Mouse (Mus musculus): ENCODE results near the gene Mrps27.
"Not testable (repeated sequence)": the region's sequence is repeated elsewhere in the genome, so short reads cannot be mapped to it uniquely, and the experiment has no call there.

Gene Mrps27

DNA sequence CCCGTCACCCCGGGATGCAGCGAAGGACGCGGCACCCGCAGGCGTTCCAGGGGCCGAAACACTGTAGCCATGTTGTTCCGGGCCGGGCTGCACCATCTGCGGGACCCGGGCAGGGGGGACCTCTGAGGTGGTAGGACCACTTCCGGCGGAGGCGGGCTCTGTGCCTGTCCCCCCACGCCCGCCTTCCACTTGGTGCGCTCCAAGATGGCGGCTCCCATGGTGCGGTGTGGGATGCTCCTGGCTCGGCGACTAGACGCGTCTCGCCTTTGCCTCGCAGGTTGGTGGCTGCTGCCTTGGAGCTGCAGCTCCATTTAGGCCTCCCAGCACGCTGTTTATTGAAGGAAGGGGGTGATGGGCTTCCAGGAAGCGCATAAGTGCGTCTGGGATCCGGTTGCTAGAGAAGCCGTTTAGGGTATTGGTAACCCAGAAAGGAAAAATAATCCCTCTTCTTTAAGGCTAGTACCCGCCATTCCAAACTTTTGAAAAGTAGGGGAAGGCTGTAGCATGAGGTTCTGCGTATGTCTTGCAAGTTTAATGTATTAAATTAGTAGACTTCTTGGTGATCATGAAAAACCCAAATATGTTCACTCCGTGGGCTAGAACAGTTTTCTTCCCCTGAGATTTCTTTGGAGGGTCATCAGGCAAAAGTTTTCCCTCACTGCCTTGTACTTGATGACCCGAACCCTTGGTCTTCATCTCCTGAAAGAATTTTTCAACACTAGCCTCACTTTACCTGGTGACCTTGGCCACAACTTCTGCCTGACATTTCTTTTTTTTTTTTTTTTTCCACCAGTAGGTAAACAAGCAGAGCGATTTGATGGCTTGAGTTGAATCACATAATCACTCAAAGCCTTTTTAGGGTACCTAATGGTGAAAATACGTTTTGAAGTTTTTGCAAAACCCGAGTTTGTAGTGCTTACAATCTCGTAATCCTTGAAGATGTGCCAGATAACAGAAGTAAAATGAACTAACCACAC, at the start of gene Mrps27, which contains the start of gene Ptcd2:
Gene Mrps27, plus strand, starts transcription at position 188 of the 977 bp plus-strand sequence.
Gene Ptcd2, minus strand, starts transcription at position 107 of the 977 bp plus-strand sequence.
- DNase-seq (ENCODE audit: extremely low read depth, low read depth, low spot score) = peak; percentile 47

GRCm38 (mm10) chr13:99299921-99300320, 44.7 kb upstream of the Mrps27 start:
- no peak for DNase-seq (ENCODE audit: extremely low read depth, low read depth, low spot score)

DNA sequence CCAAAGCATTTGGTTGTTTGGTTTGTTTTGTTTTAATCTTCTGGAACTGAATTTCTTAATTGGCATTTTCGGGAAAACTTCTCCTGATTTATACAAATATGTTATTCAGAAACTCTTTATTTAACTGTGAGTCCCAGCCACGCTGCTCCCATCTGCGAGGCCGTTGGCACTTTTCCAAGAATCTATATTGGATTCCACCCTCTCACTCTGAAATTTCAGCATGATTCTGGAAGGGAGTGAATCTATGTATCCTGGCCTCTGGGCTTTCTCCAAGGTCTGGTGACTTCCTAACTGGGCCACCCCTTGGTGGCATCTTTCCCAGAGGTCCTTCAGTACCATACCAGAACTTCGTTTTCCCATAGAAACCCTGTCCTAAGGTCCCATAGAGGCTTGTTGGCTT, 40.7 kb upstream of the Mrps27 start:
- no peak for DNase-seq (ENCODE audit: extremely low read depth, low read depth, low spot score)

DNA sequence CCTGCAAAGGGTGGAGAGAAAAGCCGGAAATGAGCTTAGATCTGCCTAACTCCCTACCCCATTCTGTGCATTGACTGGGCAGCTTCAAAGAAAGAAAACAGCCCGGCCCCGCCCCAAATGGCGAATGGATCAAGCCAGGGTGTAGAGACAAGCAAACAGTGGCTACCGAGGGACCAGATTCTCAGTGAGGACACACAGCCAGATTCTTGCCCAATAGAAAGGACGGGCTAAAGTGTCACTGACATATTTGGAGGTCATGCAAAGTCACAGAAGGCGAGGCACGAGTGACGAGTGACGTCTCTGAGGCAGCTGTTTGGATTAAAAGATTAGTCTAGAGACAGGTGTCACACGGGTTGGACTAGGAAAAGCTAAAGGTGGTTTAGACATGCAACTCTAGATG, 40.2 kb upstream of the Mrps27 start:
- DNase-seq (ENCODE audit: extremely low read depth, low read depth, low spot score) = no peak

GRCm38 (mm10) chr13:99305186-99305585, 39.4 kb upstream of the Mrps27 start:
- DNase-seq (ENCODE audit: extremely low read depth, low read depth, low spot score) = no peak

GRCm38 (mm10) chr13:99306164-99306563, 38.4 kb upstream of the Mrps27 start:
- DNase-seq (ENCODE audit: extremely low read depth, low read depth, low spot score) = no peak

- DNase-seq (ENCODE audit: extremely low read depth, low read depth, low spot score) = peak; percentile 40
These were observed 36.6 kb upstream of the Mrps27 start for GRCm38 (mm10) chr13:99307930-99308359.

- DNase-seq (ENCODE audit: extremely low read depth, low read depth, low spot score) = no peak
These were observed 36.2 kb upstream of the Mrps27 start for GRCm38 (mm10) chr13:99308393-99308792.

DNA sequence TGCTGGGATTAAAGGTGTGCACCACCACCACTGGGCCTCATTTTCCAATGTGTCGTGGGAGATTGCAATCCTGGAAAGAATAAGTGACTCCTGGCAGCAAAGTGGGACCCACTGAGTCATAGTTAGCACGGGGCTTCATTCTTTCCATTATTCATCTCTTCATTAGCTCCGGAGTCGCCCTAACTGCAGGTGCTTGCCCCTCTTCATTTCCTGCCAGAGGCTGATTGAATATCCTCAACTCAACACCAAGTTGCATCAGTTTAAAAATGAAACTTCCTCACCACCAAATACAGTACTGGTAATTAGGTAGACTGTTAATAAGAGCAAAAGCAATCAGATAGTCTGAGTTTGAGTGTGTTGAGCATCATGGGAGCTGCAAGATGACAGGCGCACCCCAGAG, 30.5 kb upstream of the Mrps27 start:
- DNase-seq (ENCODE audit: extremely low read depth, low read depth, low spot score) = no peak

- DNase-seq (ENCODE audit: extremely low read depth, low read depth, low spot score) = no peak
These were observed 29.9 kb upstream of the Mrps27 start for GRCm38 (mm10) chr13:99314657-99315181.

DNA sequence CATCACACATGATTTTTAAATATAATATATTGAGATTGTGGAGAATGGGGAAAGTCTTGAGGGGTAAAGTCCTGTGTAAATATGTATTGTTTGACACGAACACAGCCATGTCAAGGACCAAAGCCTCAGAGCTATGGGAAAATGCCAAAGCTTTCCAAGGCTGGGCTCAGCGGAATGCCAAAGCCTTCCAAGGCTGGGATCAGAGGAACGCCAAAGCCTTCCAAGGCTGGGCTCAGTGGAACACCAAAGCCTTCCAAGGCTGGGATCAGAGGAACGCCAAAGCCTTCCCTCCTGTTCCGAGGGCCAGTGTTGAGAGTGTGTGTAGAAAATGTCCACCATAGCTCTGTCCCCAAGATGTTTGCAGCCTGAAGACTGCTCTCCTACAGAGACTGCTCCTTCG, 28.2 kb upstream of the Mrps27 start:
- no peak for DNase-seq (ENCODE audit: extremely low read depth, low read depth, low spot score)

DNA sequence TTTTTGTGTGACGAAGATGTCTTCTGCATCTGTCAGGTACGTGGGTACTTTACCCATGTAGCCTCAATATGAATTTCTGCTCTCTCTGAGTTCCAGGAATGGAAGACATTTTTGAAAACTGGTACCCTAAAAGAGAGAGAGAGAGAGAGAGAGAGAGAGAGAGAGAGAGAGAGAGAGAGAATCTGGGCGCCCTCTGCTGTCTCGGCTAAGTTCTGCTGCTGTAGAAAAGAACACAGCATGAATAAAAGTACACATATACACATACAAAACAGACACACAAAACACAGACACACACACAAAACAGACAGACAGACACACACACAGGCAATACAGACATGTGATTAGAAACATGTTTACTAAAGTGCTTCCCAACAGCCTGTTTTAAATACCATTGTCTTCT, 27.5 kb upstream of the Mrps27 start:
- DNase-seq (ENCODE audit: extremely low read depth, low read depth, low spot score) = no peak

GRCm38 (mm10) chr13:99320453-99320852, 24.1 kb upstream of the Mrps27 start:
- DNase-seq (ENCODE audit: extremely low read depth, low read depth, low spot score) = no peak

DNA sequence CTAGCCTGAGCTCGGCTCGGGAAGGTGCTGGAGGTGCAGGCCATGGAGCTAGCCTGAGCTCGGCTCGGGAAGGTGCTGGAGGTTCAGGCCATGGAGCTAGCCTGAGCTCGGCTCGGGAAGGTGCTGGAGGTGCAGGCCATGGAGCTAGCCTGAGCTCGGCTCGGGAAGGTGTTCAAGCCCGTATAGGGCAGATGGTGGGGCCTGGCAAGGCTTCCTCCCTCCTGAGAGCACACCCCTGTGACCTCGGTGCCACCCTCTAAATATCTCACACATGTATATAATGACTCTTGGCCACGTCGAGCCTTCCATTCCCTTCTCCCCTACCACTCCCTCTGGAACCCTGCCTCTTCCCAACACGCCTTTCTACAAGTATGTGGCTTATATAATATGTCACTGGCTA, 21.7 kb upstream of the Mrps27 start:
- not testable (repeated sequence) for DNase-seq (ENCODE audit: extremely low read depth, low read depth, low spot score)

DNA sequence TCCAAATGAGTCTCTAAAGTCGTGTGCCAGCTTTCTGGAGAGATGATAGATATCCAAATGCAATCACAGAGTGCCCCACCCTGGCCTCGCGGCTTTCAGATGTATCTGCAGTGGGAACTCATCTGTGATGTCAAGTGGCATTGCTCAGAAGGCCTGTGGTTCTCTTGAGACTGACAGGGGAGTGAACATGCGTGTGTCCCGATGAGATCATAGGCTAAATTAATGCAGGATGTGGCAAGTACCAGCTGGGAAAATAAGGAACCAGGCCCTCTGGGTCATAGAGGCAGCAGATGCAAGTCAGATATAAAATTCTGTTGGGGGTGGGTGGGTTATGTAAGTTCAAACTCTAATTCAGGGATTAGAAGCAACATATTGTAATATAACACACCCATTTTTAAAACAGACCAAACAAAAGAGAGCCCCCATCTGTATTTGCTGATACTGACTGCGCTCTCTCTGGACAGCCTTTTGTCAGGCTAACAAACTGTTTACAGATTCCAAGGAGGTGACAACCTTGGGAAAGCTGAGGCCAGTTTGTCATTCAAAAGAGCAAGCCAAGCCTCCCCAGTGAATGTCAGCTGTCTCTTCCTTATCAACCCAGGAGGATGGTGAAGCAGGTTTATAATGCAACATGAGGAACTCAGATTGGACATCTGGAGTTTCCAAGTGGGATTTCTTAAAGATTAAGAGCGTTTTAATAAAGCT, 20.8 kb upstream of the Mrps27 start:
- DNase-seq (ENCODE audit: extremely low read depth, low read depth, low spot score) = no peak

GRCm38 (mm10) chr13:99324337-99324685, 20.3 kb upstream of the Mrps27 start:
- not testable (repeated sequence) for DNase-seq (ENCODE audit: extremely low read depth, low read depth, low spot score)

DNA sequence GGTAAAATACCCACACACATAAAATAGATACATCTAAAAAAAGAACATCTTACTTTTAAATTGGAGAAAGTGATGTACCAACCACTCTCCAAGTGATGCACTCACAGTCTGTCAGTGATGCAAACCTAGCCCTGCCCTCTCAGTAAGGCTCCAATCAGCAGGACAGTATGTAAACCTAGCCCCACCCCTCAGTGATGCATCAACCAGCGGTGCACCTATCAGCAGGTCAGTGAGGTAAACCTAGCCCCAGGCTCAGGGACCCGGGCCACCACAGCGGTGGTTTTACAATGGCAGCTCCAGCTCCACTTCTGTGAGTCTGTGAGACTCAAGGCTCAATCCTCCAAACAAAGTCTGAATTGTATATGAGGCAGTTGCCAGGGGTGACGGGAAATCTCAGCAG, 13.3 kb upstream of the Mrps27 start:
- no peak for DNase-seq (ENCODE audit: extremely low read depth, low read depth, low spot score)

DNA sequence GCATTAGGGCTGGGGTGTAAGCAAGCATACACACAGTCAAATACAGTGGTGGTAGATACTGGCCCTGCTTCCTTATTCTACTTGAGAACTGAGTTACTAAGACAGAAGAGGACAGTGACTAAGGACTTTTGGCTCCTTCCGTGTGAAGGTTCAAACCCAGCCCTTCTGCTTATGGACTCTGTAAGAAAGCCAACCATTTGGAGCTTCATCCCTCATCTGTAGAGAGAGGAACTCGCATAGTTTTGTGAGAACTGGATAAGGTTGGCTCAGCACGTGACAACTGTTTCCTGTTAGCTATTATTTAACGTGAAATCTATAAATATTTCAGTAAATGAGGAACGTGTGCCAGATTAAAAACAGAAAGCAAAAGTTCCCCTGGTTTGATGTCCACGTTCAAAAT, 7.1 kb upstream of the Mrps27 start:
- no peak for DNase-seq (ENCODE audit: extremely low read depth, low read depth, low spot score)

GRCm38 (mm10) chr13:99341504-99341903, 3.1 kb upstream of the Mrps27 start:
- no peak for DNase-seq (ENCODE audit: extremely low read depth, low read depth, low spot score)

GRCm38 (mm10) chr13:99343876-99344598, 549 bp upstream of the Mrps27 start:
- no peak for DNase-seq (ENCODE audit: extremely low read depth, low read depth, low spot score)

DNA sequence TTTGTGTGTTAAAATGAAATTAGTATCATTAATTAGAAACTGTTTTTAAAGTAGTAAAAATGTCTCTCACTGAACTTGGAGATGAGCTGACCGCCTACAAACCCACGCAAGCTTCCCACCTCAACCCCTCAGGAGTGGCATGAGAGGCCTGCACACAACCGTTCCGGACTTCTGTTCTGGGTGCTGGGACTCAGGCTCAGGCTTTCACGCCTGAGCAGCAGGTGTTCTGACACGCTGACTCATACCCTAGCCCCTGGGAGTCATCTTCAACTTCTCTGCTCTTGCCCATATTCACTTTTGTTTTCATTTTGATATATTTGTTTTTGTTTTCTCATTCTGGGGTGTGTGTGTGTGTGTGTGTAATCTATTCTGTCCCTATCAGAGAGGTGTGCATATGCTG, 5.4 kb downstream of the Mrps27 start:
- no peak for DNase-seq (ENCODE audit: extremely low read depth, low read depth, low spot score)
